Mouse (Mus musculus) right cerebral cortex, postnatal 4 days (tissue): ENCODE measurements around the gene Olfr1320.

Experiments used
- DNase-seq: peaks from one replicate; pipeline ENCODE4 v3.0.0-alpha.2; 2022

The Olfr1320 gene

GRCm38 (mm10) chrX:49672033-49672432, at the start of gene Olfr1320:
Gene Olfr1320 (plus strand): TSS chrX:49672333.
- no peak for DNase-seq

GRCm38 (mm10) chrX:49627566-49627965, 44.6 kb upstream of the Olfr1320 start:
- DNase-seq, result no peak

- no peak for DNase-seq
Measured at GRCm38 (mm10) chrX:49631195-49631594, 40.9 kb upstream of the Olfr1320 start.

GRCm38 (mm10) chrX:49660781-49661180, 11.4 kb upstream of the Olfr1320 start:
- peak; percentile 8 for DNase-seq
